Mouse (Mus musculus) cerebellum, postnatal 36 days (tissue): Measurements from ENCODE around the gene Cdkal1.

ENCODE experiments used
- DNase-seq, 2 experiments: peaks; one replicate each; pipeline ENCODE4 v3.0.0; 2021 to 2022; ENCODE audit warnings: mixed read lengths in 2 of 2

Cdkal1 gene

GRCm38 (mm10) chr13:29759691-29760467, 95.6 kb downstream of the Cdkal1 start:
- peak; percentile 79 to 85 for DNase-seq

- no peak for DNase-seq
Measured at GRCm38 (mm10) chr13:29756052-29756451, 99.4 kb downstream of the Cdkal1 start.

GRCm38 (mm10) chr13:29753254-29753653, 102.2 kb downstream of the Cdkal1 start:
- DNase-seq = peak; percentile 86 to 88

- no peak for DNase-seq
Measured at GRCm38 (mm10) chr13:29752061-29752460, 103.4 kb downstream of the Cdkal1 start.

DNA sequence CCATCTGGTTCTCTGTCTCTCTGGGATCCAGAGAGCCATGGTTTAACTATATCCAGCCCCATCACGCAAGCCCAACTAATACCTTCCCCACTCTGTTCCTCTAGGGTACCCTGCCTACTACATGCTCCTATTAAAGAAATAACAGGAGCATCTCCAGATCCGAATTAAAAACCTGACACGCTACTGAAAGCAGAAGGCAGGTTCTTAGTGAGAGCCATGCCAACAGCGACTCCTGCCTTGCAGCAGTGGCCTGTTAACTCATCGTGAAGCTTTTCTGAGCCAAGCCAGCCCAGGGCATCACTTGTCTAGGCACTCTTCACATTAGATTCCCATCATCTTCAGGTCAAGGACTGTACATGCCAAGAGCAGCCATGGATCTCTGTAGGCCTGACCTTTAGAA, 104.3 kb downstream of the Cdkal1 start:
- no peak for DNase-seq

- DNase-seq = no peak
Measured at GRCm38 (mm10) chr13:29747347-29747647, 108.2 kb downstream of the Cdkal1 start.

DNA sequence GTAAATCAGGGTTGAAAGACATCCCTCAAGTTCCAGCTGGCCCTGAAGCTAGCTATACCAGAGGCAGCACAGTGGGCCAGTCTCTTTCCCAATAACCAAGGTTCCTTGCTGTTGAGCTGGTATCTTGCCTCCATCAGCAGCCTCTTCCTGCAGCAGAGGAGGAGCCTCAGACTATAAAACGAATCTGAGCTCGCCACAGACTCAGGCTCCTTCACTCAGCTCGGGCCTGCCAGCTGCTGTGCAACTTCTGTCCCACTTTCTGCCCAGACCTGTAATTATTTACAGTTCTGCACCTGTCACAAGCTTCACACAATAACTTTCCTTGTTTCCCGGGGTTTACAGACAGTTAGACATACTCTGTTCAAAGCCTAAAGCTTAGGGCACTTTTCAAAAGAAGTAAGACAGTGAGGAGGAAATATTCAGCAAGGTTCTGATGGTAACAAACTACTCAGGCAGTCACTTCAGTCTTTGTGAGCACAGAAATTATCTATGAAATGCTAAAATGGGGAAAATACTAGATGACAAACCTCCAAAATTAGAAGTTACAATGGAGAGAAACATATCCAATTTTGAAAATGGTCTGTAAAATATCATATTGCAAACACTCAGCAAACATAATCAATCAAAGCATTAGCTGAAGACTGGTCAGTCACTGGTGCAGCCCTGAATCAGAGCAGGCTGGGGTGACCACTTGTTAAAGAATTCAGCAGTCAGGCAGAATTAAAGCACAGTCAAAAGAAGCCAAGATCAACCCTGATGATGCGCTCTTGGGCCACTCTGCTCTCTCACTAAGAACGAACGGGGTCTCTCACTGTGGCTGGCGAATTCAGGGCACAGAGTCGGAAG, 108.8 kb downstream of the Cdkal1 start:
- no peak for DNase-seq

GRCm38 (mm10) chr13:29745073-29745472, 110.4 kb downstream of the Cdkal1 start:
- DNase-seq = peak; percentile 41 to 66

GRCm38 (mm10) chr13:29744188-29744587, 111.3 kb downstream of the Cdkal1 start:
- DNase-seq = no peak

GRCm38 (mm10) chr13:29743761-29744160, 111.7 kb downstream of the Cdkal1 start:
- DNase-seq = no peak

GRCm38 (mm10) chr13:29737675-29738461, 117.6 kb downstream of the Cdkal1 start:
- DNase-seq = peak in 1 of 2 experiments; percentile 22

GRCm38 (mm10) chr13:29734496-29734895, 121.0 kb downstream of the Cdkal1 start:
- DNase-seq = no peak

DNA sequence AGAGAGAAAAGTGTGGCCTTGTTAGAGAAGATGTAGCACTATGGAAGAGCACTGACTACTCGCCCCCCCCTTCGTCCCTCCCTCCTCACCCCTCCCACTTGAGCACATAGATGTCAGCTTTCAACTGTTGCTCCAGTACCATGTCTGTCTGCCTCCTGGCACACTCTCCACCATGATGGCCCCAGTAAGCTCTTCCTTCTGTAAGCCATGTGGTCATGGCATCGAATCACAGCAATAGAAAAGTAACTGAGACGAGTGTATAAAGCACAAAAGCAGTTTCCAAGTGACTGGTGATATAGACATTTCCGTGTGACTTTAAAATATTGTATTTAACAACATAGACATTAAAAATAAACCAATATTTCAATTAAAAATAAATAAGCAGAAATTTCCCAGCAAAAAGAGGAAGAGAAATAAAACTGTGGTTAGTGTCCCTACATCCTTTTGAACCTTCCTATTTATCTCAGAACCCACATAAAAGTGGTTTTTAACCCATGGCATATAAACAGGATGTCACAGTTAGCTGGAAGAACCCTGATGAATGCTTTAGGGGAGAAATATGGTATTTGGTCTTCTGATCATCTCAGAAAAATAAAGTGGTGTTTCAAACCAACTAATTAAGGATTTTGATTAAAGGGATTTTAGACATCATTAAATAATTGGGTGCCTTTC, 129.2 kb downstream of the Cdkal1 start:
- DNase-seq = no peak

DNA sequence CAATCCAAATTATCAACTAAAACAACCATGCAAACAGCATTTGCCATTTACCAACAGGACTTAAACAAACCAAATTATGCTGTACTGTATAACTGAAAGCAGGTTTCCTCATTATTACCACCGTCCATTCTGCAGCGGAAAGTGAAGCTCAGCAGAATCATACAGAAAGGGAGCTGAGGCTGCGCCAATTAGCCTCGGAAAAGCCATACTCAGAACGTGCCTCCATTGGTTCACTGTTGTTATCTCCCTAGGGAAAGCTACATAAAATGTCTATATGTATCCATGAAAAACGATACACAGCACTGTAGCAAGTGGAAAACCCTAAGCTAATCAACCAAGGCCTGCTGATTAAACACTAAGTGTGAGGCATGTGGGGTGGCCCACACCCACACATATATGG, 130.6 kb downstream of the Cdkal1 start:
- DNase-seq = no peak

- DNase-seq = no peak
Measured at GRCm38 (mm10) chr13:29723150-29723549, 132.3 kb downstream of the Cdkal1 start.

DNA sequence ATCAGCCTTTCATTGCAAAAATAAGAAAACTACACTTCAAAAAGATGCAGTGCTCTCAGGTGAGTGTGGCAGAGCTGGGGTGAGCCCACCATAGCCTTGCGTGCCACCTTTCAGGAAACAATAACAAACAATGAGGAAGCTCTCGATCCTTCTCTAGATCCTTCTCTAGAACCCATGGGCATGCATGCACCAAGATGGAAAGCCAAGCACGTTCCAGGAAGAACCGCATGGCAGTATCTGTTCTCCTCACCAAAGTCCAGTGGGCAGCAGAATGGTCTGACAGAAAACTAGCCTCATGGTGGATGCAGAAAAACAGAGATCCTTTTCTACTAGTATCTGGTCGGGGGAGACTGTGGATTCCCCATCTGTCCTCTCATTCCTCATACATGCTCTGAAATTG, 134.3 kb downstream of the Cdkal1 start:
- DNase-seq = no peak

DNA sequence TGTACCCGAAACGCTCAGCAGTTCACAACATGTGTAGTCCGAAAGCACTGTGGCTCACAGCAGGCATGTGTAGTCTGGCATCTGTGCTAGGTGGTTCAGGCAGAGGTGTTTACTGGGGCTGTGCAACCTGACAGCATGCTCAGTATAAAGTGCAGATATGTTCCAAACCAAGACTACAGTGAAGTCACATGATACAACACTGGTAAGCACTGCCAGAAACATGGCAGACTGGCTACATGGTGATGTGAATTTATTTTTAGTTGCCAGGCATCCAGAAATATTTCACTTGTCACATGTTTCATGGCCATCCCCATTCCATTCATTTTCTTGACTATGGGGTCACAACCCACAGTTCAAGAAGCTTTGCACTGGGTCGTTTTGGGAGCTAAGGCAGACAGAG, 138.9 kb downstream of the Cdkal1 start:
- DNase-seq = no peak

- no peak for DNase-seq
Measured at GRCm38 (mm10) chr13:29715241-29715841, 140.1 kb downstream of the Cdkal1 start.

DNA sequence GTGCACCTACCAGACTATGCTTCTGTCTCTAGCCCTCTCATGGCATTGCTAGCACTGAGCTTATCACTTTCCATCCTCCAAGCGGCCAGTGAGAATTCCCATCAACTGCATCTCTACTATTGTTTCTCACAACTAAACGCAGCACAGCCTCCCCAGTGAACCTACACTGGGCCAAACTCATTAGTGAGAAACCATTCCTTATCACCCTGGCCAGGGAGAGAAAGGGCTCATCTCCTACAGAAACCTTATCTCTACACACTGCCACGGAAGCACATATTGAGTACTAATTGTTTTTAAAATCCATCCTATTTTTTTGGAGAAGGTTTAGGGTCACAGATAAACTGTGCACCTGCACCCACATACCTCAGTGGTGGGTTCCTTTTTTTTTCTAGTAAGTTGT, 147.9 kb downstream of the Cdkal1 start:
- DNase-seq = no peak

DNA sequence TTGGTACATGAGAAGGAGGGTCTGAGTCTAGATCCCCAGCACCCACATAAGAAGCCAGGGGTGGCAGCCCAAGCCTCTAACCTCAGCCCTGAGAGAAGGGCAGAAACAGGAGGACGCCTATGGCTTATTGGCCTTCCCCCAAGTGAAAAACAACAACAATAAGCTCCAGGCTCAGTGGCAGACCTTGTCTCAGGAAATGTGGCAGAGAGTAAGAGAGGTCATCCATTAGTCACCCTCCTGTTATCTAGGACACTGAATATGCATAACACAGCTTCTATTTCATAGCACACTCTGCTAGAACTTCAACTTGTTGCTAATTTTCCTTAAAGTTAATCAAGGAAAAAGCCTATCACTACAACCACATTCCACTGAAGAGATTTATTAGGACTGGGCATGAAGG, 154.1 kb downstream of the Cdkal1 start:
- DNase-seq = no peak

DNA sequence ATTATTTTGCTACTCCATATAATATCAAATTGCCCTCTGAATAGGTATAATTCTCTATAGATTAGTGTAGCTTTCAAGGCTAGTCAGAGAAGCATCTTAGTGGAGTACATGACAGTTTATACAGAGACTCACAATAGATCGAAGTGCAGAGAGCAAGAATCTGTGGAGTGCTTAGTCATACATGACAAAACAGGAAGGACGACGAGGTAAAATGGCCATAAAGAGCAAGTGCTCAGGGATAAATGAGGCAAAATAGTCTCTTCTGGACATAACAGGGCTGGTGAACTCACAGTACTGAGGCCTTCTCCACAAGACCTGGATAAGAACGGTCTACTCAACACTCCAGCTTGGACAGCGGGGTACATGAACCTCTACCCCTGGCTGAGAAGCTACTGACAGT, 155.6 kb downstream of the Cdkal1 start:
- DNase-seq = no peak

GRCm38 (mm10) chr13:29698307-29698985, 157.0 kb downstream of the Cdkal1 start:
- DNase-seq = no peak
